Mouse (Mus musculus) heart, postnatal 0 days (tissue): Measurements from ENCODE around the gene Rapgef5.

Source experiments
- CTCF ChIP-seq: IDR thresholded peaks from 2 replicates; pipeline ENCODE4 v1.5.1; 2016; ENCODE audit warnings: antibody characterized with exemption, control low read depth, low read depth
- EP300 ChIP-seq: IDR thresholded peaks from 2 replicates; pipeline ENCODE4 v1.6.1; 2016; ENCODE audit warnings: antibody characterized with exemption, low read depth

- TF ChIP-seq CTCF (no peak), EP300 (no peak)
These were observed 15.1 kb upstream of the Rapgef5 start for GRCm38 (mm10) chr12:117501180-117501579.
